Mouse (Mus musculus): ENCODE measurements around the gene Cep44.
A peak's percentile ranks its signal among the peaks of the same experiment; 100 is the strongest.

The Cep44 gene

DNA sequence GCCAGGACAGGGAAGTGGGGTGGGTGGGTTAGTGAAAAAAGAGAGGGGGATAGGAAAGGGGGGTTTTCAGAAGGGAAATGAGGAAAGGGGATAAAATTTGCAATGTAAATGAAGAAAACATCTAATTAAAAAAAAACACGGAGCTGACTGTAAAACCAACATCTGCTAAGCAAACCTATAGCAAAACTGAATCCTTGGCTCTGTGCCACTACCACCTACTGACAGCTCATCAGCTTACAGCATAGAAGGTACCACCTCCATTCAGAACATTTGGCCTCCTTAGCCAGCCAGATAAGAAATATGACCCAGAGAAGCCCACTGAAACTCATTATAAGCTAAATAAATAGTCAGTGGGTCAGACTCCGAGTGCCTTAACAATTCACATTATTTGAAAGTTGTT lies 61.4 kb downstream of the Cep44 start:
- DNase-seq (ENCODE audit: extremely low spot score, low read depth, low spot score) = no peak

DNA sequence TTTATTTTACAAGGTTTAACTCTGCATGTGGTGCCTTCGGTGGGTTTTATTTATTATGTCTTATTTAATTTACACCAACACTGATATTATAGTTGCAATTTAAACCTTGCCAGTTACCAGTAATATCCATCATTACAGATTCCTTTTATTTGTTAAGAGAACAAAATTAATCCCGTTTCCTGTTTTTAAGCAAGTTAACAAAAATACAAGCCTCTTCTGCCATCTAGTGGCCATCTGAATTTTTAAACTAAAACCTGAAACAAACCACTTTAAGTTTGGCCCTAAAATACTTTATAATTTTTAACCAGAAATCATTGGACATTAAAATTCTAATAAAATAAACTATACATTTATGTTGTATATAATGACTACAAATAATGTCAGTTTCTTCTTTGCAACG lies 64.8 kb downstream of the Cep44 start:
- peak; percentile 28 for DNase-seq (ENCODE audit: extremely low spot score, low read depth, low spot score)
